Mouse (Mus musculus) layer of hippocampus, adult 8-10 months (tissue): ENCODE results near the gene Klk10. TPM values are rescaled to one million over a fixed set of nuclear protein-coding genes. Genes with fewer than 3 reads are reported as not detected.

Experiments
- DNase-seq, 2 experiments: peaks; one replicate each; pipeline ENCODE4 v3.0.0; 2022; ENCODE audit warnings: low spot score in 2 of 2
- total RNA-seq, 4 experiments: library from RNA; stranded (reverse); gene quantifications; 2 replicates each; pipeline ENCODE4 v1.2.4; 2022

Klk10 gene
- total RNA-seq, 4 experiments from 2014 or later, result 0.92 to 1.5 (median 1.3) TPM

- DNase-seq, result no peak
Observed at GRCm38 (mm10) chr7:43791591-43791990, 10.8 kb downstream of the Klk10 start, which contains the start of gene Klk9. TSS of gene Klk9 (plus strand) at chr7:43791891.

- DNase-seq, result no peak
Observed at GRCm38 (mm10) chr7:43796355-43796754, 15.5 kb downstream of the Klk10 start.

GRCm38 (mm10) chr7:43797333-43797769, 16.5 kb downstream of the Klk10 start, which contains the start of gene Klk8:
TSS of gene Klk8 (plus strand) at chr7:43797577.
- no peak for DNase-seq

- no peak for DNase-seq
Observed at GRCm38 (mm10) chr7:43797844-43798462, 17.1 kb downstream of the Klk10 start.

GRCm38 (mm10) chr7:43799876-43800275, 19.0 kb downstream of the Klk10 start:
- no peak for DNase-seq

- DNase-seq, result no peak
Observed at GRCm38 (mm10) chr7:43810994-43811393, 30.2 kb downstream of the Klk10 start, which contains the start of gene Klk7. TSS of gene Klk7 (plus strand) at chr7:43811294.

GRCm38 (mm10) chr7:43815211-43815610, 34.4 kb downstream of the Klk10 start:
- no peak for DNase-seq

- DNase-seq, result no peak
Observed at GRCm38 (mm10) chr7:43816746-43817145, 35.9 kb downstream of the Klk10 start.

- DNase-seq, result no peak
Observed at GRCm38 (mm10) chr7:43821581-43821980, 40.7 kb downstream of the Klk10 start.

GRCm38 (mm10) chr7:43824199-43824598, 43.4 kb downstream of the Klk10 start, which contains the start of gene Klk6:
TSS of gene Klk6 (plus strand) at chr7:43824499.
- DNase-seq, result no peak

- DNase-seq, result no peak
Observed at GRCm38 (mm10) chr7:43826056-43826455, 45.2 kb downstream of the Klk10 start.

GRCm38 (mm10) chr7:43827706-43828105, 46.9 kb downstream of the Klk10 start:
- no peak for DNase-seq

- DNase-seq, result no peak
Observed at GRCm38 (mm10) chr7:43829006-43829405, 48.2 kb downstream of the Klk10 start.

Other genes starting within 250 kb of the Klk10 start
- gene Cd33, start 236.6 kb upstream of the Klk10 start, total RNA-seq, result 10 to 100 TPM in 2 of 4 experiments, 1 to 10 TPM in 2; 4.2 to 16.9 (median 9.6) TPM
- 1 to 10 TPM; 5.5 to 7.2 (median 6.4) TPM for gene Zfp658, start 218.8 kb upstream of the Klk10 start, total RNA-seq
- 10 to 100 TPM; 18.5 to 20.4 (median 19.2) TPM for gene Zfp719, start 201.4 kb upstream of the Klk10 start, total RNA-seq
- gene Zfp819, start 173.9 kb upstream of the Klk10 start, total RNA-seq, result under 1 TPM in 2 of 4 experiments, not detected in 2; 0.14 to 0.25 TPM
- gene Ceacam18, start 146.3 kb upstream of the Klk10 start, total RNA-seq, result under 1 TPM in 1 of 4 experiments, not detected in 3; 0.31 TPM
- gene Siglece, start 120.9 kb upstream of the Klk10 start, total RNA-seq, result 1 to 10 TPM; 1.3 to 2.6 (median 1.5) TPM
- 10 to 100 TPM in 1 of 4 experiments, 1 to 10 TPM in 3; 7.5 to 12.3 (median 9.8) TPM for gene Ctu1, start 109.0 kb upstream of the Klk10 start, total RNA-seq
- not detected for gene Klk14, start 90.6 kb upstream of the Klk10 start, total RNA-seq
- gene Klk13, start 68.5 kb upstream of the Klk10 start, total RNA-seq, result not detected
- gene Klk12, start 12.1 kb upstream of the Klk10 start, total RNA-seq, result not detected
- gene Klk11, start 6.4 kb upstream of the Klk10 start, total RNA-seq, result not detected
- under 1 TPM in 1 of 4 experiments, not detected in 3; 0.23 TPM for gene Klk9, start 10.9 kb downstream of the Klk10 start, total RNA-seq
- gene Klk8, start 16.5 kb downstream of the Klk10 start, total RNA-seq, result 10 to 100 TPM; 18.3 to 25.9 (median 23.2) TPM
- under 1 TPM; 0.20 to 0.87 (median 0.46) TPM for gene Klk7, start 30.3 kb downstream of the Klk10 start, total RNA-seq
- gene Klk6, start 43.5 kb downstream of the Klk10 start, total RNA-seq, result 10 to 100 TPM in 1 of 4 experiments, 1 to 10 TPM in 2, under 1 TPM in 1; 0.66 to 11.7 (median 4.5) TPM
- not detected for gene Klk5, start 60.9 kb downstream of the Klk10 start, total RNA-seq
- not detected for gene Klk4, start 100.1 kb downstream of the Klk10 start, total RNA-seq
- gene Klk15, start 152.7 kb downstream of the Klk10 start, total RNA-seq, result not detected
- not detected for gene Klk1b8, start 169.6 kb downstream of the Klk10 start, total RNA-seq
- not detected for gene Klk1b1, start 185.7 kb downstream of the Klk10 start, total RNA-seq
- gene Klk1b9, start 195.0 kb downstream of the Klk10 start, total RNA-seq, result not detected
- gene Klk1b11, start 214.8 kb downstream of the Klk10 start, total RNA-seq, result not detected
- not detected for gene Klk1b26, start 231.1 kb downstream of the Klk10 start, total RNA-seq